Mouse (Mus musculus) liver (tissue): ENCODE results near the gene Slc22a14.
"Not testable (repeated sequence)": the region's sequence is repeated elsewhere in the genome, so short reads cannot be mapped to it uniquely, and the experiment has no call there.

Experiments used
- DNase-seq: peaks from one replicate; pipeline ENCODE4 v3.0.0-alpha.2; 2020; ENCODE audit warnings: mixed read lengths

The Slc22a14 gene

GRCm38 (mm10) chr9:119365284-119365683 lies at the start of gene Slc22a14:
TSS of gene Slc22a14 (minus strand) at chr9:119365553.
- no peak for DNase-seq

GRCm38 (mm10) chr9:119409864-119410263 lies 44.5 kb upstream of the Slc22a14 start:
- DNase-seq: no peak

- no peak for DNase-seq
Observed at GRCm38 (mm10) chr9:119408898-119409664, 43.7 kb upstream of the Slc22a14 start.

- DNase-seq: no peak
Observed at GRCm38 (mm10) chr9:119407884-119408283, 42.5 kb upstream of the Slc22a14 start.

GRCm38 (mm10) chr9:119404090-119404489 lies 38.7 kb upstream of the Slc22a14 start:
- DNase-seq: no peak

GRCm38 (mm10) chr9:119403236-119403641 lies 37.9 kb upstream of the Slc22a14 start:
- peak; percentile 36 for DNase-seq

- DNase-seq: peak; percentile 22
Observed at GRCm38 (mm10) chr9:119402253-119403235, 37.2 kb upstream of the Slc22a14 start.

GRCm38 (mm10) chr9:119401801-119402214 lies 36.5 kb upstream of the Slc22a14 start, which contains the start of gene Acvr2b:
TSS of gene Acvr2b (plus strand) at chr9:119402118.
- peak; percentile 92 for DNase-seq

GRCm38 (mm10) chr9:119401351-119401750 lies 36.0 kb upstream of the Slc22a14 start:
- no peak for DNase-seq

GRCm38 (mm10) chr9:119394808-119395207 lies 29.5 kb upstream of the Slc22a14 start:
- no peak for DNase-seq

- DNase-seq: no peak
Observed at GRCm38 (mm10) chr9:119390214-119390613, 24.9 kb upstream of the Slc22a14 start.

GRCm38 (mm10) chr9:119388956-119389355 lies 23.6 kb upstream of the Slc22a14 start:
- DNase-seq: peak; percentile 23

GRCm38 (mm10) chr9:119382603-119383002 lies 17.2 kb upstream of the Slc22a14 start:
- DNase-seq: no peak

GRCm38 (mm10) chr9:119378231-119378630 lies 12.9 kb upstream of the Slc22a14 start:
- DNase-seq: no peak

GRCm38 (mm10) chr9:119375556-119375955 lies 10.2 kb upstream of the Slc22a14 start:
- DNase-seq: no peak

GRCm38 (mm10) chr9:119375008-119375407 lies 9.7 kb upstream of the Slc22a14 start:
- DNase-seq: no peak

GRCm38 (mm10) chr9:119371251-119371650 lies 5.9 kb upstream of the Slc22a14 start:
- no peak for DNase-seq

- DNase-seq: not testable (repeated sequence)
Observed at GRCm38 (mm10) chr9:119370770-119371169, 5.4 kb upstream of the Slc22a14 start.

GRCm38 (mm10) chr9:119368367-119368766 lies 3.0 kb upstream of the Slc22a14 start:
- DNase-seq: no peak

GRCm38 (mm10) chr9:119363229-119363628 lies 2.1 kb downstream of the Slc22a14 start:
- DNase-seq: no peak

- DNase-seq: no peak
Observed at GRCm38 (mm10) chr9:119361416-119361815, 3.9 kb downstream of the Slc22a14 start.

GRCm38 (mm10) chr9:119358058-119358429 lies 7.3 kb downstream of the Slc22a14 start:
- DNase-seq: no peak

- peak; percentile 92 for DNase-seq
Observed at GRCm38 (mm10) chr9:119357331-119358057, 7.9 kb downstream of the Slc22a14 start, which contains the start of gene Xylb. TSS of gene Xylb (plus strand) at chr9:119357381.
